Mouse (Mus musculus): ENCODE data around the gene Gm4307. TPM values are rescaled to one million over a fixed set of nuclear protein-coding genes. Genes with fewer than 3 reads are reported as not detected.
"Not testable (repeated sequence)": the region's sequence is repeated elsewhere in the genome, so short reads cannot be mapped to it uniquely, and the experiment has no call there.

Gm4307 gene
- polyA plus RNA-seq (2012; rRNA removed), result not detected in 2 replicates

DNA sequence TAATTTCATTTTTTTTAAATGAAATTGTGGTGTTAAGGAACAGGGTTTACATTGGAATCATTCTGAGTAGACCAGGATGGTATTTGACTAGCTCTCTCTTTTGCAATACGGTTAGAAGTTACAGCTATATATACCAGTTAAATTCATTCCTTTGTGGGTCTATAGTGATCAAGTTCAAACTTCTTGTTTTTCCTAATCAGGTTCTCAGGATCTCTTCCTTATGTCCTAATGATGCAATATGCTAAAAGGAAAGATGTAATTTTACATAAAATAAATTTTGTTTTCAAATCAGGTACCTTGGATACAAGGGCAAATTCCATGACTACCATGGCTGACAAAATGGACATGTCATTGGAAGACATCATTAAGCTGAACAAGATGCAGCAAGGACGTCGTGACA is at the start of gene Gm4307:
Gene Gm4307 (plus strand): TSS at position 301 of the 400 bp plus-strand sequence.
- DNase-seq (ENCODE audit: low read depth), result not testable (repeated sequence)

DNA sequence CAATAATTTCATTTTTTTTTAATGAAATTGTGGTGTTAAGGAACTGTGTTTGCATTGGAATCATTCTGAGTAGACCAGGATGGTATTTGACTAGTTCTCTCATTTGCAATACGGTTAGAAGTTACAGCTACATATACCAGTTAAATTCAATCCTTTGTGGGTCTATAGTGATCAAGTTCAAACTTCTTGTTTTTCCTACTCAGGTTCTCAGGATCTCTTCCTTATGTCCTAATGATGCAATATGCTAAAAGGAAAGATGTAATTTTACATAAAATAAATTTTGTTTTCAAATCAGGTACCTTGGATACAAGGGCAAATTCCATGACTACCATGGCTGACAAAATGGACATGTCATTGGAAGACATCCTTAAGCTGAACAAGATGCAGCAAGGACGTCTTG is 25.8 kb upstream of the Gm4307 start, which contains the start of gene Gm4301:
Gene Gm4301 (plus strand): TSS at position 301 of the 400 bp plus-strand sequence.
- DNase-seq (ENCODE audit: low read depth), result not testable (repeated sequence)

DNA sequence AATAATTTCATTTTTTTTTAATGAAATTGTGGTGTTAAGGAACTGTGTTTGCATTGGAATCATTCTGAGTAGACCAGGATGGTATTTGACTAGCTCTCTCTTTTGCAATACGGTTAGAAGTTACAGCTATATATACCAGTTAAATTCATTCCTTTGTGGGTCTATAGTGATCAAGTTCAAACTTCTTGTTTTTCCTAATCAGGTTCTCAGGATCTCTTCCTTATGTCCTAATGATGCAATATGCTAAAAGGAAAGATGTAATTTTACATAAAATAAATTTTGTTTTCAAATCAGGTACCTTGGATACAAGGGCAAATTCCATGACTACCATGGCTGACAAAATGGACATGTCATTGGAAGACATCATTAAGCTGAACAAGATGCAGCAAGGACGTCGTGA is 20.6 kb upstream of the Gm4307 start, which contains the start of gene Gm4302:
Gene Gm4302 (plus strand): TSS at position 301 of the 400 bp plus-strand sequence.
- DNase-seq (ENCODE audit: low read depth), result not testable (repeated sequence)

DNA sequence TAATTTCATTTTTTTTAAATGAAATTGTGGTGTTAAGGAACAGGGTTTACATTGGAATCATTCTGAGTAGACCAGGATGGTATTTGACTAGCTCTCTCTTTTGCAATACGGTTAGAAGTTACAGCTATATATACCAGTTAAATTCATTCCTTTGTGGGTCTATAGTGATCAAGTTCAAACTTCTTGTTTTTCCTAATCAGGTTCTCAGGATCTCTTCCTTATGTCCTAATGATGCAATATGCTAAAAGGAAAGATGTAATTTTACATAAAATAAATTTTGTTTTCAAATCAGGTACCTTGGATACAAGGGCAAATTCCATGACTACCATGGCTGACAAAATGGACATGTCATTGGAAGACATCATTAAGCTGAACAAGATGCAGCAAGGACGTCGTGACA is 15.5 kb upstream of the Gm4307 start, which contains the start of gene Gm4303:
Gene Gm4303 (plus strand): TSS at position 301 of the 400 bp plus-strand sequence.
- not testable (repeated sequence) for DNase-seq (ENCODE audit: low read depth)

DNA sequence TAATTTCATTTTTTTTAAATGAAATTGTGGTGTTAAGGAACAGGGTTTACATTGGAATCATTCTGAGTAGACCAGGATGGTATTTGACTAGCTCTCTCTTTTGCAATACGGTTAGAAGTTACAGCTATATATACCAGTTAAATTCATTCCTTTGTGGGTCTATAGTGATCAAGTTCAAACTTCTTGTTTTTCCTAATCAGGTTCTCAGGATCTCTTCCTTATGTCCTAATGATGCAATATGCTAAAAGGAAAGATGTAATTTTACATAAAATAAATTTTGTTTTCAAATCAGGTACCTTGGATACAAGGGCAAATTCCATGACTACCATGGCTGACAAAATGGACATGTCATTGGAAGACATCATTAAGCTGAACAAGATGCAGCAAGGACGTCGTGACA is 10.3 kb upstream of the Gm4307 start, which contains the start of gene Gm4305:
Gene Gm4305 (plus strand): TSS at position 301 of the 400 bp plus-strand sequence.
- not testable (repeated sequence) for DNase-seq (ENCODE audit: low read depth)

DNA sequence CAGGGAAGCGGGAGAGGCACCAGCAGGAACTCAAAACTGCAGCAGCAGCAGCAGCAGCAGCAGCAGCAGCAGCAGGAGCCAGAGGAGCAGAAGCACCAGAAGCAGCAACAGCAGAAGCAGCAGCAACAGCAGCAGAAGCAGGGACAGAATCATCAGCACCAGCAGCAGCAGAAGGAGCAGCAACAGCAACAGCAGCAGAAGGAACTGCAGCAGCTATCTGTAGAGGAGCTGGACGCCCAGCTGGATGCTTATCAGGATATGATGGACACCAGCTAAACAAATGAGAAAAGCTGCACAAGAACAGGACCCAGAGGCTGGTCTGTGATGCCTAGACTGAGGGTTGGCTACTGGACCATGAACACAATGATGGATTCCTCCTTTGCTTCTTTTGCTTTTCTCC is 4.3 kb upstream of the Gm4307 start:
- not testable (repeated sequence) for DNase-seq (ENCODE audit: low read depth)

DNA sequence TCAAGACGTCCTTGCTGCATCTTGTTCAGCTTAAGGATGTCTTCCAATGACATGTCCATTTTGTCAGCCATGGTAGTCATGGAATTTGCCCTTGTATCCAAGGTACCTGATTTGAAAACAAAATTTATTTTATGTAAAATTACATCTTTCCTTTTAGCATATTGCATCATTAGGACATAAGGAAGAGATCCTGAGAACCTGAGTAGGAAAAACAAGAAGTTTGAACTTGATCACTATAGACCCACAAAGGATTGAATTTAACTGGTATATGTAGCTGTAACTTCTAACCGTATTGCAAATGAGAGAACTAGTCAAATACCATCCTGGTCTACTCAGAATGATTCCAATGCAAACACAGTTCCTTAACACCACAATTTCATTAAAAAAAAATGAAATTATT is 21.3 kb downstream of the Gm4307 start, which contains the start of gene Gm4312:
Gene Gm4312 (minus strand): TSS at position 101 of the 400 bp plus-strand sequence.
- not testable (repeated sequence) for DNase-seq (ENCODE audit: low read depth)

DNA sequence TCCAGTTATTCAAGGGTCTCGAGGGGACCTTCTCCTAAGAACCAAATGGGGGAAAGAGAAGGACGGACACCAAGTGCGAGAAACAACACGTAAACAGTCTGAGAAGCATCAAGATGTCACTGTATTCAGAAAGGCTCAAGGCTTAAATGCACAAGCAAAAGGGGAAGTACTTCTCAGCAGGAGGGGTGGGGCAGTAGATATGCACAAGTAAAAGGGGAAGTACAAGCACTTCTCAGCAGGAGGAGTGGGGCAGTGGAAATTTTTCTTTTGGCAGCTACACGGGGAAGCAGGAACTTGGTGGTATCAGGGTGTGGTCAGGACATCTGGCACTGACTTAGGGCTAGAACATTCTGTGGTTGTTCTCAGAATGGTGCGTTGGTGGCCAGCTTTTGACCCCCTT is 41.2 kb downstream of the Gm4307 start:
- DNase-seq (ENCODE audit: low read depth), result not testable (repeated sequence)

Other genes with a start within 250 kb of the Gm4307 start
- not detected in 2 replicates for gene Gm4301, start 25.7 kb upstream of the Gm4307 start, polyA plus RNA-seq (2012; rRNA removed)
- gene Gm4302, start 20.5 kb upstream of the Gm4307 start, polyA plus RNA-seq (2012; rRNA removed), result not detected in 2 replicates
- gene Gm4303, start 15.4 kb upstream of the Gm4307 start, polyA plus RNA-seq (2012; rRNA removed), result not detected in 2 replicates
- not detected in 2 replicates for gene Gm4305, start 10.2 kb upstream of the Gm4307 start, polyA plus RNA-seq (2012; rRNA removed)
- gene Gm4312, start 21.2 kb downstream of the Gm4307 start, polyA plus RNA-seq (2012; rRNA removed), result not detected in 2 replicates
- 9.2 and 10.7 TPM in 2 replicates for gene Tmtc3, start 126.0 kb downstream of the Gm4307 start, polyA plus RNA-seq (2012; rRNA removed)
- gene Cep290, start 126.2 kb downstream of the Gm4307 start, polyA plus RNA-seq (2012; rRNA removed), result 3.7 and 5.1 TPM in 2 replicates
- 12.8 and 13.1 TPM in 2 replicates for gene 4930430F08Rik, start 229.1 kb downstream of the Gm4307 start, polyA plus RNA-seq (2012; rRNA removed)
- not detected in 2 replicates for gene 1700017N19Rik, start 229.1 kb downstream of the Gm4307 start, polyA plus RNA-seq (2012; rRNA removed)

Measured in brain, embryonic 14.5 days (tissue).